Comparison of ENCODE assay signal across 15 mouse cellular contexts in genomic region chr13:93888196-93888595, GRCm38 (mm10).
"Had no signal": no experiment of that assay in that cellular context is flagged by ENCODE, and none has a peak within 500 bp of the region (broad histone marks: within the 10 kb centered on the region; RNA-seq: fewer than 3 reads in every experiment).

No protein-coding gene starts in this region.

- DNase-seq: kidney, adult 18-20 months; layer of hippocampus, adult 9-11 months; lung, adult 18-20 months; lung, postnatal 36 days; midbrain, embryonic 14.5 days; thymus, adult 2 months; thymus, postnatal 14 days; thymus, postnatal 4 days had no signal

- H3K4me3 ChIP-seq: layer of hippocampus, adult 2 months; liver, embryonic 15.5 days; lung, embryonic 15.5 days; megakaryocyte, embryonic 14.5 days; midbrain, embryonic 10.5 days had no signal

- H3K27ac ChIP-seq: layer of hippocampus, adult 2 months; liver, embryonic 15.5 days; midbrain, embryonic 10.5 days had no signal

- H3K36me3 ChIP-seq: liver, embryonic 15.5 days; lung, embryonic 15.5 days; midbrain, embryonic 10.5 days had no signal

- H3K9me3 ChIP-seq: liver, embryonic 15.5 days; lung, embryonic 15.5 days; midbrain, embryonic 10.5 days had no signal

- H3K4me2 ChIP-seq: liver, embryonic 11.5 days; liver, embryonic 15.5 days; lung, embryonic 15.5 days had no signal

- H3K27me3 ChIP-seq: liver, embryonic 15.5 days; lung, embryonic 15.5 days had no signal

- H3K4me1 ChIP-seq: liver, embryonic 15.5 days had no signal

- ATAC-seq: intestine, embryonic 16.5 days had no signal

- H3K9ac ChIP-seq: liver, embryonic 15.5 days; lung, embryonic 15.5 days had no signal
